Mouse (Mus musculus) kidney, adult 11 months (tissue): ENCODE data around the gene Ski.

Experiments used
- DNase-seq: peaks from one replicate; pipeline ENCODE4 v3.0.0; 2022

Gene Ski

DNA sequence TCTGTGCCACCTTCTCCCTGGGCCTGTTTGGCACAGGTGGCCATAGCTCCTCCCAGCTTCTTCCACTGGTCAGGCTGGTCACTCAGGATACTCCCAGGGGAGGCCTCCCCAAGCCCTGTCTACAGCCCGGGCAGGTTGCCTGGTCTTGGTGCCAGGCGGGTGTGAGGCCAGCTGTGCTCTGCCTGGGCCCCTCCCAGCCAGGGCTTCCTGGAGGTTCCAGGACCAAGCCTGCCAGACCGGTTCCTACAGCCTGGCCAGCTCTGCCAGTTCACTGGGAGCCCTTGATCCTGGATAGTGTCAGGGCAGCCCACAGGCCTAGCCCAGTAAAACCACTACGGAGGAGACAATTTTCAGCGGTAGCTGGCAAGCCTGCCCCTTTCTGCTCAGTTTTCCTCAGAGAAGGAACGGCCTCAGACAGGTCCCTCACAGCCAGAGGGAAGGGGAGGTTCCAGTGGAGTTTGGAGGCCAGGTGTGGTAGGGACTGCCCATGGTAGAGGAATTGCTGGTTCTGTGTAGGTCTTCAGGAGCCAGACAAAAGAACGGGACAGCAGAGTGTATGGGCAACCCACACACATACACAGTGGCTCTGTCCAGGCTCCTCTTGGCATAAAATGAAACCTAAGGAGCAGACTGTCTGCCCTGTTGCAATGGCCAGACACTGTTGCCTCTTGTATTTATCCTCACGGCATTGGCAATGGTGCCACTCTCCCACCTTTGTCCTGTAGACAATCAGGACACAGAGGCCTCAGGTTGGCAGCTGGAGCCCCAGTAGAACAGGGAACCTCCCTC, 73.3 kb downstream of the Ski start:
- peak; percentile 95 for DNase-seq

DNA sequence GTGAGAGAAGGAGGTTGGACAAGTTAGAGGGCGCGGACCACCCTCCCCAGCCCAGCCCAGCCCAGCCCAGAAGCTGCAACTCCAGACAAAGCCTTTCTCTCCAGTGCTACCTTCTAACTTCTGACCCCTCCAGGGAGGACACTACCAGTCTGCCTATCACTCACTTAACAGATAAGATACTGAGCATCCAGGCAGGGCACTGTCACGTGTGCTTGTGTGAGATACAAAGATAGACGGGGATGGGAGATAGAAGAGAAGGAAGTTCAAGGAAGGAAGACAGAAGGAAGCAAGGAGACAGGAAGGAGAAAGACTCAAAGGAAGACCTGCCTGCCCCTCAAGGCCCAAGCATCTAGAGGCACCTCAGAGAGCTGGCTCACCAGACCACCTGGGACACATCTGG, 73.9 kb downstream of the Ski start:
- DNase-seq, result no peak

DNA sequence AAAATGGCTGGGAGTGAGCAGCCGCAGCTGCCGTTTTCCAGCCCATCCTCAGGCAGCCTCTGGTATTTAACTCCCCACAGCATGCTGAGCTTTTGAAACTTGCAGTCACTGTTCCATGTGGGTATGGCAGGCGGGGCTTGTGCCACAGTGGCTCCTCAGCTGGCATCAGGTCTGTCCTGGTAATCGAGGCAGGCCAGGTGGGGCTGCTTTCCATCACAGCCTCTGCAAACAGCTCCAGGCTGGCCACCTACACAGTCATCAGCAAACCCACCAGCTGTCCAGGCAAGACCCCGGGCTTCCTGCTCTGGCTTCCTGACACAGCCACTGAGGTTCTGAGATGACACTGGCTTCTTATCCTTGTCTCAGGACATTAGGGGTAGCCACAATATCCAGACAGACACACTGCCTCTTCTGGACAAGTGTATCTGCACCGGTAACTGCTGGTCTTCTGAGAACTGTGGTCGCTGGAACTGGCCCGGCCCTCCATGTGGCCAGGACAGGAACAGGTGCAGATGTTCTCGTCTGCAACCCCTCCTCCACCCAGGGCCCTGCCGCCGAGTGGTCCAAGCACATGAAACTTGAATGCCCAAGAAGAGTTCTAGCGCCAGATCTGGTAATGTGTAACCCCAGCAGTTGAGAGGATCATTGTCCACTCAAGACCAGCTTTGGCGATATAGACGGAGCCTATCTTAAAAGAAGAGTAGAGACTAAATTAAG, 76.1 kb downstream of the Ski start:
- DNase-seq, result no peak

DNA sequence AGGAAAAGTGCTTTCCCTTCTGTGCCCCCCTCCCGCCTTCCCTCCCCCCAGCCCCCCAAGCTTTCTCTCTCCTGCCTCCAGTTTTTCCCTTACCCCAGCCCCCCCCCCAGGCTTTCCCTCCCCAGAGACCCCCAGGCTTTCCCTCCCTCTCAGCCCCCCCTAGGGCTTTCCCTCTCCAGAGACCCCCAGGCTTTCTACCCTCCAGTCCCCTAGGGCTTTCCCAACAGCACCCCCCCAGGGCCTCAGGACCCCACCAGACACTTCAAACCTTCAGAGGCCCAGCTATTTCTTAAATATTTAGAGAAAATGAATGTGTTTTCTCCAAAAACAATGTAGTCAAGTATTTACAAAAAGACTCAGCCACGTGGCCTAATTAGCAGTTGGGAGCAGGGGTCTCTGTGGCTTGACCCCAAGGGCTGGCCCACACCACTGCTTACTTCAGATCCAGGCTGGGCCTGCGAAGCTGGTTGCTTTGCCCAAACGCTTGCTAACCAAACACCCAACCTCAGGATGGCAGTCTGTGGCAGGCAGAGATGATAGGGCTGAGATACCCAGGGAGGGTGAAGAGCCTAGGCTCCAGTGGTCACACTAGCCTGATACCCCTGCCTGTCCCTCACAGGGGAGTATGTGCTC, 77.7 kb downstream of the Ski start:
- DNase-seq, result no peak

DNA sequence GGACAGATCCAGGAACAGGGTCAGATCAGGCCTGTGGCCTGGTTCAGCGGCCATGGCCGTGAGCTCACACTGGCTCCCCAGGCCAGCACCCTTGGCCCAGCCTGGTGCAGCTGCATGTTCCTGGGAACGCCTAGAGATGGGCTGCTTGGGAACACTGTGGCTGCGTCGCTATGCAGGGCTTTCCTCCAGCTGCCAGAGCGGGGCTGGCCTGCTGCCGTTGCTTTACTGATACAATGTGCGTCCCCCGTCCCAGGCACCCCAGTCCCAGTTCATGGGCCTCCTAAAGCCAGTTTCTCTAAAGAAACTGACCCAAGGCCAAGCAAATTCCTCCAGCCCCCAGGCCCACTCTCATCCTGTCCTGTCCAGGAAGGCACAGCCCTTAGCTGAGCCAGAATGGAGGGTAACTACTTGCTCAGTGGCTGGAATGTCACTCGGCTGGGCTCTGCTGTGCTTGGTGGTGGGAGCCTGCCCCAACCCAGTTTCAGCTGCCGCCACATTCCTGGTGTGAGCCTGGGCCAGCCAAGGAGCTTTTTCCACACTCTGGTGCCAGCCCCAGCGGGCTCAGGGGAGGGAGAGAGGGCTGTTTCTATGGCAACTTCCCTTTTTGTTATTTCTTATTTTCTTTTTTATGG, 78.4 kb downstream of the Ski start:
- DNase-seq, result peak; percentile 77

DNA sequence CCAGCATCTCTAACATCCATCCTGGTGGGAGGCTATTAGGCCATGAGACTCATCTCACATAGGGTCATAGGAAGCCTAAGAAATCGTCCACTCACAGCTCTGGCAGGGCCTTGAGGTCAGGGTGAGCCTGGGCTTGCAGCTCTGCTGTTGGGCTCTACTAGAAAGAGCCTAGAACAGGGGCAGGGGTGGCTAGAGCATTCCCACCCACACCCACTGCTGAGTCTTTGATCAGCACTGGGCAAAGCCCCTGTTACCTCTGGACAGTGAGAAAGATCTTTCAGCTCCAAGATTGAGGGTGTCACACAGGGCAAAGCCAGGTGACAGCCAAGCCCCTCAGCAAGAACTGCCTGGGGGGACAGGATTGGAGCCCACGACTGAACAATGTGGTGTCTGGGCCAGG, 79.0 kb downstream of the Ski start:
- no peak for DNase-seq

DNA sequence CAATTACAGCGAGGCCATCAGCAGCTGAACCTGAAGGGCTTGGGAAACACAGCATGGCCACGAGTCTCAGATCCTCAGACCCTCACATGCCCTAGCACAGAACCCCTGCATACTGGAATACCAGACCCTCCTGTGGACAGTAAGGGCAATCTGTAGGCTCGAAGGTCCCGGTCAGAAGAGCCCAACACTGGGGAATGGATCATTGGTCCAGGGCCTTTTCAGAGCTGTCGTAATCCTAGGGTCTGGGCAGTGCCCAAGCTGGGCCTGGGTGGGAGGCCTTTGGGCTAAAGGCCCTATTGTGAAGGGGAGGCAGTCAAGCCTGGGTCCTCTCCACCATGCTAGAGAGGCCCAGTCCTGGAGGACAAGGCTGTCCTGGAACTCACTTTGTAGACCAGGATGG, 79.6 kb downstream of the Ski start:
- no peak for DNase-seq

DNA sequence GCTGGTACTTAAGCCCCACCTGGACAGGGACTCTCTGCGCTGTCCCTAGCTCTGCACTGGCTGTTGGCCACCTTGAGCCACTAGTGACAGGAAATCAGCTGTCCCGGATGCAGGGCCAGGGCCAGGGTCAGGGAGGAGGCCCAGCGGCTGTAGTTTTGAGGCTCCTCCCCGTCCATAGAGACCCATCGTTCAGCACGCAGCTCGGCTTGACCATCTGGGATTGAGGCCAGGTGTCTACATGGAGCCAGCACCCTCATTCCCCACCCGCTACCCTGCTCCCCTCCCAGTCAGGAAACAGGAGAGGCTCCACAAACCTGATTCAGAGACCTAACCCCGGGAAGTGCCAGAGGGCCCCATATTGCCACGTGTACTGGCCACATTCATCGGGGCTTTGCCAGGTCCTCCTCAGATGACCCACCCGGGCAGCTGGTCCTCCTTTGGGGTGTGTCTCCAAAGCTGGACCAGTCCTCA, 81.6 kb downstream of the Ski start:
- peak; percentile 70 for DNase-seq

DNA sequence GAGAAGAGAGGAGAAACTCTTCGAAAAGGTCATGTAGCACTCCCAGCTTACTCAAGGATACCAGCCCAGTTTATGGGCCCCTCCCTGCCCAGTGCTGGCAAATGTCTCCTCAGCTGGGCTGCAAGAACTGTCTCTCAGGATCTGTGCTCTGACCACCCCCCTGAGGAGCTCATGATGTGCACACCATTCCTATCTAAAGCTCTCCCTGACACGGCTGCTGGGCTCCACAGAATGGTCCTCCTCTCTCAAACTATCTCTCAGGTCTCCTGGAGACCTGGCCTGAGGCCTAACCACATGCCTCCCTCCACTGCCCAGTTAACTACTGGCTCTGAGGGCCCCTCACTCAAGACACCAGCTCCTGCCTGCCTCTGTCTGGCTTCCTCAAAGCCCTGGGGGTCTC, 82.2 kb downstream of the Ski start:
- DNase-seq, result no peak

DNA sequence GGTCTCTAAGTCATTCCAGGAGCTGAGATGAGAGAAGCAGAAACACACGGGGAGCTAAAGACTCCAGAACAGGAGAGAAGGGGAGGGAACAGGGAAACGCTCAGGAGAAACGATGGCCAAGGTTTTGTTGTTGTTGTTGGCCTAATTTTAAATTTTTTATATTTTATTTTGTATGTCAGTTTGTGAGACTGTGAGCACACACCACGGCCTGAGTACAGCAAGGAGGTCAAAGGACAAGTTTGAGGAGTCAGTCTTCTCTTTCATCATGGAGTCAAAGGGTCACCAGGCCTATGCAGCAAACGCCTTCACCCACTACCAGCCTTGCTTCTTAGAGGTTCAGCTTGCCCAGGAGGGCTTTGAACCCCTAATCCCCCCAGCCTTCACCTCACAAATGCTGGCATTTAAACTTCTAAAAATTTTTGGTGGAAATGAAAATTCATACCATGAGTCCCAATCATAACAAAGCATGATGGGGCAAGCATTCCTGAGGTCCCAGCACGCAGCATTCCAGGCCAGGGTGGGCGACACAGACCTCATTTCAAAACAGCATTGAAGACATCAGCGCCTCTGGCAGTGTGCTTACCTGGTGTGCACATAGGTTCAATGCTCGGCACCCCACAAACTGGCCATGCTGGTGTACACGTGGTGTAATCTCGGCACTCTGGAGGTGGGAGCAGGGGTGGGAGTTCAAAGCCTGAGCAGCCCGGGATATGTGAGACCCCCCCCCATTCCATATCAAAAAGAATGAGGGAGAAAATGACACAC, 82.9 kb downstream of the Ski start:
- DNase-seq, result no peak

DNA sequence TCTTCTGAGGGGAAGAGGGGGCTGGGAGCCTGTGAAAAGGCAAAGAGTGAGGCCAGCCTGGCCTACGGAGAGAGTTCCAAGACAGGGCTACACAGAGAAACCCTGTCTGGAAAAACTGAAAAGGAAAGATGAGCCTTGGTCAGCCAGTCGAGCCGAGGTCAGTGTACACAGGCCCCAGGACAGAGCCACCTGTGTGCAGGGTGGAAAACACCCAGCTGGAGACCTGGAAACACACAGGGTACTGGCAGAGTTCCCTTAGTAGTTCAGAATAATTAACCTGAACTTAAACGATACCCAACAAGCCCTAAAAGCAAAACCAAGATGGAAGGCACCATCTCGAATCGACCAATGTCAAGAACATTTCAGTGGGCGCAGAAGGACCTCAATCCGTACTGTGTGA, 83.9 kb downstream of the Ski start:
- peak; percentile 61 for DNase-seq

DNA sequence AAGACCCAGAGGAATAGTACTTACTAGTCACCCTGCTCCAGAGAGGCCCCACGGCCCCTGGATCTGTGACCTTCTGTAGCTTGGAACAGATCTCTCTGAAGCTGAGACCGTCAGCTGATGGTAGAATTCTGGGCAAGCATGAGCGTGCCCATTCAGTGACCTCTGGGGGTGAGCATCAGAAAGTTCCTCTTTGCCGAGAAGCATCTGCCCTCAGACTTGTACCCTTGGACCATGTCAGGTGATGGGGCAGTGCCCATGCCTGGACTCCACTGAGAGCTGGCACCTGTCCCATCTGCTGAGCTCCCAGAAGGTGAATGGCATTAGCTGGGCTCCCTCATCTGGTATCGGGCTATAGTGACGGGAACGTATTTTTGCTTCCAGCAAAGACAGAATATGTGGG, 84.5 kb downstream of the Ski start:
- peak; percentile 94 for DNase-seq

DNA sequence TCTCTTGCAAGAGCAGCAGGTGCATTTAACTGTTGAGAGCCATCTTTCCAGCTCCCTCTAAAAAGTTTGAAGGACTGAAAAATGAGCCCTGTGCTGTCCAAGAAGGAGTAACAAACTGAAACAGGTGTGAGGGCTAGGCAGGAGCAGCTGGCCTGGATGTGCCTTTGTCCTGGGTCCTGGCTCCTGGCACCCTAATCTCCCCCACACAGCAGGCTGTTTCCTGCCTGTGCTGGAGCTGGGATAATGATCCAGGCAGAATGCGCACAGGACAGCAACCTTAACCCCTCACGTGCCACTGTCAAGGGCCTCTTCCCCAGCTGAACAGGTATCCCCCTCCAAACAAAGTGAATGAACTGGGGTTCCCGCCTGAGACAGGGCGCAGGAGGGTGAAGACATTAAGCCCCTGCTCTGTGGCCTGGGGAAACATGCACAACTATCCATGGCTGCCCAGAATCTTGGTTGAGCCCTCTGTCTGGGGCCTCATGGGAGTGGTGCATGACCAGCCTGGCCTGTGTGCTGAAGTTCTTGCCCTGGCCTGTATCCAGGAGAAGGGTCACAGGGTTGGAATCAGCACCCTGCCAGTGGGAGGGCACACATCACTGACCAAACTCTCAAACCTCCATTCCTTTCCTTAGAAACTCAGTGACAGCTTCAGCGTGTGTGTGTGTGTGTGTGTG, 86.3 kb downstream of the Ski start:
- peak; percentile 86 for DNase-seq

DNA sequence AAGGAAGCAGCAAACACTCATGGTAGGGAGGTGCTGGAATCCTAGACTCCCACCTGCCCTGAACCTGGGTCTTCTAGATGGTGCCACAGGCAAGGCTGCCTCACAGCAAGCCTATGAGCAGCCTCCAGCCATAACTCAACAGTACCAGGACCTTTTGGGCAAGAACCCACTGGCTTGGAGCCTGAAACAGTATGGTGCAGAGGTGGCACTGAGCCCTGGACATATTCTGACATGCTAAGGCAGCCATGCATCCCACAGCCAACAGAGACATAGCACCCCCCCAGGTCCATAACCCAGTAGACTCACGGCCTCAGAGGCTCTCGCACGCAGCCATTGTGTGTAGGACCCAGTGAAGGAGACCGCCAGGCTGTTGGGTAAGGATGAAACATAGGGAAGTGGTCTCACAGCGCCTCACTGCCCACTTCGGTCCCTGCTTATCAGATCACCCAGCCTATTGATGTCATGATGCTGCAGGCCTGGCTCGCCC, 87.7 kb downstream of the Ski start:
- DNase-seq, result no peak

DNA sequence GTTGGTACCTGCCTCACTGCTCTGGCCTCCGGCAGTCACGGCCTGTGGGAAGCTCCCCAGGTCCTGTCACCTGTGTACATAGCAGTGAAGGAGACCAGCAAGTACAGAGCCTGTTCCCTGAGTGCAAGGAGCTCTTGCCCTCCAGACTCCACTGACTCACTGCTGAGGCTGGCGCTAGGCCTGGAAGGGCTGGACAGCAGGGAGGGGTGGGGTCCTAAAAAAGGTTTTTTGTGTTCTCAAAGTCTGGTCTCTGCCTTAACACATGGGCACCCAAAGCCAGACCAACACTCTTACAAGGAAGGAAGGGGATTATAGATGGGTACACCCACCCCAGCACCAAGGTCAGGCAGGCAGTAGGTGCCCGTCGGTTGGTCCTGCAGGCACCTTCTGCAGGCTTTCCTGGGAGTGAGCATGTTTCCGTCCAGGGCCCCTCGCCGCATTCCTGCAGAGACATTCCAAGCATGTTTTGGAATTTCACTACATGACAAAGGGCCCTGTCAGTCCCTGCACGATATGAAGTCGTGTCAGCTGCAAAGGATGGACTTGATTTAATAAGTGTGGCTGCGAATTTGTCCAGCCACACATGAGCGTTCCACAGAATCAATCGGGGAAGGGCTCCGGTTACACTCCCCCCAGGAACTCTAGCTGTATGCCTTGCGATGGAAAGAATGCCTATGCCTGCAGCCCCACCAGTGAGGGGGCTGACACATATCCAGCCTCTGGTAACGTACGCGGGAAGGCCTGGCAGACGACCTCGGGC, 88.6 kb downstream of the Ski start:
- DNase-seq, result no peak

DNA sequence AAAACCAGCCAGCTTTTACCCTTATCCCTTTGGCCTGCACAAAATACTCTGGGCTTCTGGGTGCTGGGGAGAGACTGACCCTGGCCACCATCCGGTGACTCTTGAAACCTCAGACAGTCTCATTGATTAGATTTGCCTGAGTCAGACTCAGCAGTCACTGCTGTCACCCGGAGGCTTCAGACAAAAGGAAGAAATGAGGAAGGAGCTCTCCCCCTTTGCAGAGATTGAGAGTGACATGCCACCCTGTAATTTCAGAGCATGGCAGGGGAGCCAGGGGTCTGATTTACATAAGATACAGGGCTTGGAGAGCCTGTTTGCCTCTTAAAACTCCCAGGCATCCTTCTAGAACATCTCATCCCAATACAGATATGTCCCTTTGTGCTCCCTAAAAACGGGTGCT, 89.2 kb downstream of the Ski start:
- DNase-seq, result no peak

DNA sequence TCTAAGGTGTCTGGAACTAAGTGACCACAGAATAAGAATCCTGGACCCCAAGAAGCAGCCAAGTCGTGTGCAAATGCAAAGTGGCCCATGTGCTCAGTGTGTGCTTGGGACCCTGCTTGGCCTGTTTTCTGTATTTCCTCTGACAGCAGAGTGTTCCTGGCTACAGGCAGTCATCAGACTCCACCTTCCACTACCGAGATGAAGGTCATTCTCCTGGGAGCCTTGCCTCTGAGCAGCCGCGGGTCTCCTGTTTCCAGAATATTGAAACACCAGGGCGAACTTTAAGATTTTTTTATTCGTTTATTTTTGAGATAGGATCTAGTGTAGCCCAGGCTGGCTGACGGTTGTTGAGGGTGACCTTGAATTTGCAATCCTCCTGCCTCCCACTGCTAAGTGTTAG, 91.8 kb downstream of the Ski start:
- no peak for DNase-seq

DNA sequence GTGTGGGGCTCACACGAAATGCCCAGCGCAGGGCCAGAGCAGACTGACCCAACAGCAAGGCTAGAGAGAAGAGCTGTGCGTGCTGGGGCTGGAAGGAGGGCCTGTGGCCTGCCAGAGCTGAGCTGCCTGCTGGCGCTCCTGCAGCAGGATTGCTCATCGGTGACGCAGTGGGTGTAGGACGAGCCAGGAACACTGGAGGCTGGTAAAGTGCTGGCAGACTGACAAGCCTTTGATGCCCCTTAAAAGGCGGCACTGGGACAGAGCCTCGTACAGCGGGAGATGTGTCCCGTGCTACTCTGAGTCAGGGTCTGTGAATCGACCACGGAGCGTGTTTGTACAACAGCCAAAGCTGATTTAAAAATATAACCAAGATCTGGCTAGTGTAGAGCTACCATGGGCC, 92.4 kb downstream of the Ski start:
- no peak for DNase-seq

DNA sequence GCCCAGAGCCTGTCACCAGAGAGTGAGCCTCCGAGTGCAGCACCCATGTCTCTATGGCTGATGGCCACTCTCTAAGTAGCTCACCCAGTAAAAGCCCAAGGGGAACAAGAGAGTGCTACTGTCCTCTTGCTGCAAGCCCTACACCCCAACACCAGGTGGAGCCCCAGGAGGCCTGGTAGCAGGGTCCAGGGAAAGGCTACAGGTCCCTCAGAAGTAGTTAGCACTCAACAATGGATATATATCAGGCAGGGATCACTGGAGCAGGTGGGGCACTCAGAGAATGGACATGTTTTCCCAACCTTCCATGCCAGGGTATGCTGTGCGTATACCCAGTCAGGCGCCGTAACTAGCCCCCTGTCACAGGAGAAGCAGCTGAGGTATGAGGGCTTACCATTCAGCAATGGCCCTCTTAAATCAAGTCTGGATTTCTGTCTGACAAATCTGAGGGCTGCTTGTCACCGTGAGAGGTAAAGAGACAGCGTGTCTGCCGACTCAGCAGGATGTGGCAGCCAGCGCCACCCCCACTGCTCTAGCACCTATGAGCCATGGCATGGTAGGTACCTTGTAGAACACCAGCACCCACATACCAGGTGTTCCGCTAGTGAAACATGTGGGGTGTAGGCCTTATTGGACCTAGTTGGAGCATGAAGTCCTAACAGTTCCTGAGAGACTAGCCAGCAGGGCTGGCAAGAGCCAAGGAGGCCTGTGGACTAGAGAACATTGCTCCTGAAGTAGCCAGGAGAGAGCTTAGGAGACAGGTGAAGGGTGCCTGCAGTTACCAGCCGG, 93.1 kb downstream of the Ski start:
- no peak for DNase-seq

DNA sequence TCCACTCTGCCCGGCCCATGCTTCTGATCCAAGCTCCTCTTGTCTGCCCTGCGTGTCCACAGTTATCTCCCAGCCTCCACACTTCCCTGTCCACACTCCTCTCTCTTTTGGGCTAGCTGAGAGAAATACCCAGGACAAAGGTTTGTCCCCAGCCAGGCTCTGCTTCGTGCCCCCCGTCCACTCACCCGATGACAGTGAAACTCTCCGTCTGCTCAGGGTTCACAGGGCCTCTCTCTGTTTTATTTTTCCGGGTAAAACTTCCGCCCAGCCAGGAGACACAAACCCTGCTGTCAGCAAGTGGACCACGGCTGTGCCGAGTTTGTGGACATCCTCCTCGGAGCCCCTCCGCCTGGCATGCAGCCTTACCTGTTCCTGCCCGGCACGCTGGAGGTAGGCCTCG, 94.0 kb downstream of the Ski start:
- no peak for DNase-seq
